Mouse (Mus musculus): Measurements from ENCODE around the gene Csf1.
A peak's percentile ranks its signal among the peaks of the same experiment; 100 is the strongest.

Gene Csf1

GRCm38 (mm10) chr3:107700625-107701024 is 59.6 kb downstream of the Csf1 start:
- DNase-seq = no peak

GRCm38 (mm10) chr3:107696910-107697309 is 63.4 kb downstream of the Csf1 start:
- DNase-seq = peak in 1 of 2 experiments; percentile 9

- peak; percentile 99 for DNase-seq
These were observed 64.1 kb downstream of the Csf1 start, which contains the start of gene Ahcyl1 for GRCm38 (mm10) chr3:107695948-107696881. Gene Ahcyl1, minus strand, starts transcription at chr3:107696560.

GRCm38 (mm10) chr3:107695219-107695947 is 64.9 kb downstream of the Csf1 start:
- peak in 1 of 2 experiments; percentile 44 for DNase-seq

GRCm38 (mm10) chr3:107694256-107694900 is 65.9 kb downstream of the Csf1 start:
- no peak for DNase-seq
